Mouse (Mus musculus): ENCODE measurements around the gene Zbtb39. TPM values are rescaled to one million over a fixed set of nuclear protein-coding genes. Genes with fewer than 3 reads are reported as not detected.

Zbtb39 gene
- total and polyA plus RNA-seq, 3 experiments, result 5.1 to 11.0 TPM; not detected in 1

GRCm38 (mm10) chr10:127728437-127728836, 10.9 kb upstream of the Zbtb39 start:
- TF ChIP-seq USF1 (IDR thresholded peaks at IDR 0.05; ENCODE audit: low read depth, low read length), result no peak
- TF ChIP-seq CHD1 (IDR thresholded peaks at IDR 0.05; ENCODE audit: low read depth, low read length), result no peak
- H3K9me3 ChIP-seq (replicated peaks; ENCODE audit: insufficient read depth, low read length), result no peaks in the 10 kb centered on the region
- no peak overlapping the region for H3K27ac ChIP-seq (ENCODE audit: control insufficient read depth, low read depth, low read length)
- DNase-seq (ENCODE audit: low read depth, low spot score), result no peak
- no peak overlapping the region for H3K9ac ChIP-seq (ENCODE audit: control insufficient read depth, low read depth, low read length, poor library complexity, severe bottlenecking)
- H3K79me2 ChIP-seq (ENCODE audit: control insufficient read depth, insufficient read depth, low read length, poor library complexity), result no peaks in the 10 kb centered on the region
- peaks cover 0 to 11% of the 10 kb centered on the region in 2 experiments; a peak in 2 of 4 replicates for H3K36me3 ChIP-seq (ENCODE audit: control insufficient read depth in 1 of 2, insufficient read depth in 2 of 2, low read length in 2 of 2)
- no peak overlapping the region for H3K4me3 ChIP-seq (ENCODE audit: control insufficient read depth in 1 of 2, insufficient read depth in 1 of 2, low read depth in 2 of 2, low read length in 2 of 2)
- peaks cover 0 to 5% of the 10 kb centered on the region in 2 experiments; a peak in 3 of 4 replicates for H3K27me3 ChIP-seq (ENCODE audit: control insufficient read depth in 1 of 2, insufficient read depth in 2 of 2, low read length in 2 of 2)
- peaks cover 17 to 31% of the 10 kb centered on the region in 2 experiments for H3K4me1 ChIP-seq (ENCODE audit: control insufficient read depth in 1 of 2, insufficient read depth in 2 of 2, low read length in 2 of 2)

- no peaks in the 10 kb centered on the region for H3K9me3 ChIP-seq (replicated peaks; ENCODE audit: insufficient read depth, low read length)
- peak overlapping the region; percentile 25 to 50; a peak in 3 of 4 replicates for H3K4me3 ChIP-seq (ENCODE audit: control insufficient read depth in 1 of 2, insufficient read depth in 1 of 2, low read depth in 2 of 2, low read length in 2 of 2)
- H3K9ac ChIP-seq (ENCODE audit: control insufficient read depth, low read depth, low read length, poor library complexity, severe bottlenecking), result peak overlapping the region; percentile 58
- peaks cover 17 to 31% of the 10 kb centered on the region in 2 experiments for H3K4me1 ChIP-seq (ENCODE audit: control insufficient read depth in 1 of 2, insufficient read depth in 2 of 2, low read length in 2 of 2)
- TF ChIP-seq MAZ (IDR thresholded peaks at IDR 0.05; ENCODE audit: low read depth, low read length) (0 out of 2 replicates have a peak, but pooled peaks have one; percentile 15), TAL1 (IDR thresholded peaks at IDR 0.05; ENCODE audit: low read length) (0 out of 2 replicates have a peak, but pooled peaks have one; percentile 3), GATA1 (IDR thresholded peaks at IDR 0.05; ENCODE audit: low read depth, low read length) (peak; percentile 70), TCF12 (IDR thresholded peaks at IDR 0.05; ENCODE audit: low read depth, low read length) (peak; percentile 87), NELFE (IDR thresholded peaks at IDR 0.05; ENCODE audit: low read depth, low read length) (no peak; the same call in 1 of the 2 replicates), CTCF (IDR thresholded peaks at IDR 0.05 in 2 of 3, conservative IDR thresholded peaks at IDR 0.05 in 1 of 3; ENCODE audit: control insufficient read depth in 1 of 3, insufficient read depth in 1 of 3, low read depth in 2 of 3, low read length in 3 of 3, poor library complexity in 1 of 3, severe bottlenecking in 1 of 3) (no peak), EP300 (IDR thresholded peaks at IDR 0.05; ENCODE audit: low read depth in 1 of 2, low read length in 2 of 2) (peak; percentile 64 to 84), ETS1 (IDR thresholded peaks at IDR 0.05; ENCODE audit: low read depth, low read length) (peak; percentile 54), POLR2A (IDR thresholded peaks at IDR 0.05; ENCODE audit: control insufficient read depth in 1 of 2, insufficient read depth in 1 of 2, low read depth in 1 of 2, low read length in 2 of 2, poor library complexity in 1 of 2) (no peak), MEF2A (IDR thresholded peaks at IDR 0.05; ENCODE audit: extremely low read depth, insufficient replicate concordance, low read depth, low read length, poor library complexity, severe bottlenecking) (peak; percentile 59; the same call in 1 of the 2 replicates), SIN3A (IDR thresholded peaks at IDR 0.05; ENCODE audit: low read length) (no peak)
- H3K36me3 ChIP-seq (ENCODE audit: control insufficient read depth in 1 of 2, insufficient read depth in 2 of 2, low read length in 2 of 2), result peaks cover 0 to 12% of the 10 kb centered on the region in 2 experiments; a peak in 2 of 4 replicates
- peak overlapping the region; percentile 76 for H3K27ac ChIP-seq (ENCODE audit: control insufficient read depth, low read depth, low read length)
- peak; percentile 54 for DNase-seq (ENCODE audit: low read depth, low spot score)
- peaks cover 0 to 3% of the 10 kb centered on the region in 2 experiments; a peak in 2 of 4 replicates for H3K27me3 ChIP-seq (ENCODE audit: control insufficient read depth in 1 of 2, insufficient read depth in 2 of 2, low read length in 2 of 2)
- H3K79me2 ChIP-seq (ENCODE audit: control insufficient read depth, insufficient read depth, low read length, poor library complexity), result no peaks in the 10 kb centered on the region
Measured at GRCm38 (mm10) chr10:127730285-127730932, 8.9 kb upstream of the Zbtb39 start.
